Mouse (Mus musculus): ENCODE measurements around the gene Prpf31.

Prpf31 gene

DNA sequence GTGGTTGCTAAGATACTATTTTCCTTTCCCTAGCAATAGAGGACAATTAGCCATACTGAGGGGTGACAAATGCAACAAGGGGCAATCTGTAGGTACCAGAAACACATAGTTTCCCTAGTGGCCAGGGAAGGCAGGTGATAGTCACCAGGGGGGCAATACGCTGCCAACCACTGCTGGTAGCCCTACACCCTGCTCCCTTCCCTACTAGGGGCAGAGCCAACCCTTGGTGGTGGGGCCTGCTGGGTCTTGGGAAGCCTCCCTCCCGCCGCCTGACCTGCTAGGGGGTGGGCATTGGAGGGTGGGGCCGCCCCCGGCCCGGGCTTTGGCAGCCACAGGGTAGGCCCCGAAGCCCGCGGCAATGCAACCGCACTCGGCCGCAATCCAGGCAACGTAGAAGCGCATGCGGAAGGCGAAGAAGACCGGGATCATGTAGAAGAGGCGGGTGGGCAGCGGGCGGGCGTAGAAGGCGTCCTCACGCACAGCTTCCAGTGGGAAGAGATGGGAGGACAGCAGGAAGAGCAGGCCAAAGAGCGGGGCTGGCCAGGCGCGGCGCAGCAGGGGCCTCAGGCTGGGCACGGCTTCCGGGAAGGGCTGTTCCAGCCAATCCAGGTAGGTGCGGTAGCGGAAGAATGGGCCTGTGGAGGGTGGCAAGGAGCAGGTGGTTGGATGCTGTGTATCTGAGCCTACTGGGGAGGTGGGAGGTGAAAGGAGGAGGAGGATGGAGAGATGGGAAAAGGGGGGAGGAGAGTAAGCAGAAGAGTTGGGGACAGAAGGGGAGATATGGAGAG lies 55.8 kb downstream of the Prpf31 start:
- DNase-seq (ENCODE audit: low spot score) = no peak

DNA sequence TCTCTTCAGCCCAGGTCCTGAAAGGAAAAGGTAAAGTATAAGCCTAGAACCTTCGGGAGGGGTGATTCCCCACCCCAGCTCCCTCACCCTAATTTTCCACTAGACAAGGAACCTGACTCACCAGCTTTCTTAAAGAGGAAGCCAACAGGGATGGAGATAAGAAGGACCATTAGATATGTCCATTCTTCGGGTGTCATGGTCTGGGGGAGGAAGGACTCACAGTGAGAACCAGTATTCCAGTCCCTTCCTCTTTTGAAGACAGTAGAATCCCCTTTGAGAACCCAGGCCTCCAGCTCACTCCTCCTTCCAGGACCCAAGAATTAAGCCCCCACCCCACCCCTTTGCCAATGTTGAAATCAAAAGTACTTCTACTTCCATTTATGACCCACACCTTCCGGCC lies 62.1 kb downstream of the Prpf31 start:
- no peak for DNase-seq (ENCODE audit: low spot score)
